Comparison of ENCODE assay signal across 20 mouse cellular contexts in the genomic region with DNA sequence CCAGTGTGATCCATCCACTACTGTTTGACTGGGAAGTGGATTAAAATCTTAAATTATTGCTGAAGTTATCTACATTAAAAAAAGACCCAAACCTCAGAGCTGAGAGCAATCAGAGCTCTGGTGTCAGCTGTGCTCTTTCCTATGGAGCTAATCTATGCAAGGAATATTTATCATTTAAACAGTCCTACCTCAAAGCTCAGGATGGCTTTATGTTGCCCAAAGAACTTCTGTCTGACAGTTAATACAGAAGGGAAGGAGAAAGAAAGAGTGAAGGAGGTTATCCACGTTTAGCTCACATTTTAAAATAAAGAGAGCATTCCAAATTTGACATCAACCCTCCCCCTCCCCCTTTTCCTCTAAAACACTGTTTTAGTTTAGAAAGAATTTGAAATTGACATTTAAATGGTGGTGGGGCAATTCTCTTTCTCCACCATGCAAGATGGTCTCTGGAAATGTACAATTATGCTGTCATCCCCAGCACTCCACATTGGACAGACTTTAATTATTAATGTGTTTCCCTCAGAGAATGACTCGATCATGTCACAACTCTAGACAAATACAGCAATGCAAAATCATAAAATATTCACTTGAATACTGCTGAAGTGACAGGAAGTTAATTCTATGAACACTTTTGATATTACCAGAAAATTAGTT.
"Had no signal": no experiment of that assay in that cellular context is flagged by ENCODE, and none has a peak within 500 bp of the region (broad histone marks: within the 10 kb centered on the region; RNA-seq: fewer than 3 reads in every experiment).

No protein-coding gene starts in this region.

- ATAC-seq: liver, postnatal 0 days; lung, postnatal 0 days; midbrain, embryonic 15.5 days had no signal

- H3K36me3 ChIP-seq: kidney, embryonic 15.5 days; limb, embryonic 12.5 days; limb, embryonic 15.5 days; midbrain, embryonic 10.5 days; midbrain, embryonic 15.5 days; neural tube, embryonic 12.5 days; neural tube, embryonic 15.5 days had no signal

- H3K4me3 ChIP-seq: kidney, embryonic 15.5 days; limb, embryonic 12.5 days; limb, embryonic 15.5 days; megakaryocyte, embryonic 14.5 days; midbrain, embryonic 10.5 days; midbrain, embryonic 15.5 days; neural tube, embryonic 12.5 days; neural tube, embryonic 15.5 days had no signal

- H3K9ac ChIP-seq: kidney, embryonic 15.5 days; limb, embryonic 12.5 days; limb, embryonic 15.5 days; liver, embryonic 14.5 days; liver, postnatal 0 days; lung, embryonic 14.5 days; midbrain, embryonic 15.5 days; neural tube, embryonic 12.5 days; neural tube, embryonic 15.5 days had no signal

- H3K4me1 ChIP-seq: kidney, embryonic 15.5 days; limb, embryonic 12.5 days; limb, embryonic 15.5 days; megakaryocyte, embryonic 14.5 days; midbrain, embryonic 10.5 days; midbrain, embryonic 15.5 days; neural tube, embryonic 12.5 days; neural tube, embryonic 15.5 days had no signal

- H3K4me2 ChIP-seq: kidney, embryonic 15.5 days; limb, embryonic 12.5 days; limb, embryonic 15.5 days; liver, embryonic 11.5 days; lung, embryonic 14.5 days; midbrain, embryonic 15.5 days; neural tube, embryonic 12.5 days; neural tube, embryonic 15.5 days had no signal

- H3K27ac ChIP-seq: kidney, embryonic 15.5 days; limb, embryonic 12.5 days; limb, embryonic 15.5 days; liver, embryonic 14.5 days; macrophage; midbrain, embryonic 10.5 days; midbrain, embryonic 15.5 days; neural tube, embryonic 12.5 days; neural tube, embryonic 15.5 days had no signal

- H3K9me3 ChIP-seq: kidney, embryonic 15.5 days; limb, embryonic 12.5 days; limb, embryonic 15.5 days; midbrain, embryonic 10.5 days; midbrain, embryonic 15.5 days; neural tube, embryonic 12.5 days; neural tube, embryonic 15.5 days had no signal

- DNase-seq: kidney, adult 8-10 months; kidney, postnatal 10 days; kidney, postnatal 36 days; left cerebral cortex, postnatal 4 days; liver, postnatal 0 days; lung, embryonic 14.5 days; thymus, adult 18-20 months; thymus, postnatal 36 days had no signal

- H3K27me3 ChIP-seq: kidney, embryonic 15.5 days; limb, embryonic 12.5 days; limb, embryonic 15.5 days; megakaryocyte, embryonic 14.5 days; midbrain, embryonic 15.5 days; neural tube, embryonic 12.5 days; neural tube, embryonic 15.5 days had no signal
